Mouse (Mus musculus) retina, adult 2 months (tissue): Measurements from ENCODE around the gene Tns1.

Experiments
- DNase-seq: peaks from one replicate; pipeline ENCODE4 v3.0.0-alpha.2; 2012; ENCODE audit warnings: low read depth, low spot score

Tns1 gene

DNA sequence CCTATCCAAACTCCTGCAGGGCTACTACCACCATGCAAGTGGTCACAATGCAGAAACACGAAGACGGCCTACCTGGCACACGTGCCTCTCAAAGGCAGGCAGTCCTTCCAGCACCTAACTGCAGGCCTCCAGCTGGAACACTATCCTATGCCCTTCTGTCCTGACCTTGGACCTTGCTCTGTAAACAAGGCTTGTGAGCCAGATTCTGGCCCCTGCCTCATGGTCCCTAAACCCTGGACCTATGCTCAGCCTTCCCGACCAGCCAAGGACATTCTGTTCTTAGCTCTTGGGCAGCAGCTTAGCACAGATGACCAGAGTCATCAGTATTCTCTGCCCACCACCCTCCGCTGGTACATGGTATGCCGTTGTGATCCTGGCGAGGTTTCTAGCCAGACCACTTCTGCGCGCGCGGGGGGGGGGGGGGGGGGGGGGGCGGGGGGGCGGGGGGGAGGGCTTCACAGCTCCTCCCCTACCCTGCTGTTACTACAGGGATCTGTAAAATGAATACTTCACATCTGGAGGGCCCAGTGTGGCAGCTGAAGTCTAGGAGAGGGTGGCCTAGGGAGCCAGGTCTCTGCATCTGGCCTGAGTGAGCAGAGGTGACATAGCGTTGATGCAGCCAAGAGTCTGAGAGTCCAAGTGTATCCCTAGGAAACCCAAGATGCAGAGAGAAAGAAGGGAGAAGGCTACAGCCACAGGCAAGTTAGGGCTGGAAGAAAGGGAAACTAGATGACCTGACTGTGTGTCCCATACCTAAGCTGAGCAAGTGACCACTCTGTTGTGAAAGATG is 109.5 kb downstream of the Tns1 start:
- DNase-seq = no peak

- DNase-seq = no peak
Measured at GRCm38 (mm10) chr1:74013296-74014031, 110.8 kb downstream of the Tns1 start.

- no peak for DNase-seq
Measured at GRCm38 (mm10) chr1:74012706-74013105, 111.5 kb downstream of the Tns1 start.

DNA sequence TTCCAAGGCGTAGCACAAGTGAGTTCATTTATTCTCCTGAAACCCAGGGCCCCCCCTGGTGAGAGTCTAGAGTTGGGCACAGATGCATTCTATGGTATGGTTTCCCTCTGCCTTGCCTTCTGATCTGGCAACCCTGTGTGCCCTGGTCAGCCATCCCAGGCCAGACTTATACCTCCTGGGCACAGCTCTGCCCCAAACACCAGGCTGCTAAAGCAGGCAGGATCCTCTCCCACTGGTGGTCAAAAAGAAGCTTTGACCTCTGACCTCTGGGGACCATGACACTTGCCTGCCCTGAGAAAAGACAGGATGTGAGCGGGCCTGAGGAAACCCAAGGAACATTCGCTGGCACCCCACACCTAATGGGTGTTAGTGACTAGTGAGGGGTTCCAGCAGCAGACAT is 114.8 kb downstream of the Tns1 start:
- no peak for DNase-seq

DNA sequence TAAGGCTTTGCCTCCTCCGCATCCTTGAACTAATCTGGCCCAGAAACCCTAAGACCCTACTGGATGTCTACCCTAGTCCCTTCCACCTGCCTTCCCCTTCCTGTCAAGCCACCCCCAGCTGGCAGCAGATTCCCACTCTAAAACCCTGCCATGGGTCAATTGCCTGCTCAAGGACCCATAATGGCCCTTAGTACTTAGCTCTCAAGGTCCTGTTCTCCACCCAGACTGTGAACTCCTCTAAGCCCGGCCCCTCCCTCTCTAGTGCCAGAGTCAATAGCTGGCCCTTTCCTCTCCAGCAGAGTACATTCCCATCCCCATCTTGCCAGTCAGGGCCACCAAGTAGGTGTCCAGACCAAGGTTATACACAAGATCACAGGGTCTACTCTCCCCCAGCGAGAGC is 115.3 kb downstream of the Tns1 start:
- no peak for DNase-seq

DNA sequence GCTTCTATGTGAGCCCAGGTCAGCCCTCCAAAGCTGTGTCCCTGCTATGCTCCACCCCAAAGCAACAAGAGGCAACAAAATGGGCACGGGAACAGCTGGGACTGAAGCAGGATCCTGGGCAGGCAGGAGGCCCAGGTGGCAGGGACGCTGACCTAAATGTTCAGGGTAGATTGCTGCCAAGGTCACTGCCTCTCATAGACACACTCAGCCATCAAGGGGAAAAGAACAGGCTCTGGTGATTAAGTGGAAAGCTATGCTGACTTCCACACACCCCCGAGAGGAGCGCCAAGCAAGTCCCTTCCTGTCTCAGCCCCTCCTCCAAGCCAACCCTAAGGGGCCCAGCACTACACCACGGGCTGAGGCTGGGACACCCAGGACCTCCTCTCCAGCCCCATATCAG is 115.8 kb downstream of the Tns1 start:
- no peak for DNase-seq

GRCm38 (mm10) chr1:74007398-74008050 is 116.7 kb downstream of the Tns1 start:
- DNase-seq = no peak

DNA sequence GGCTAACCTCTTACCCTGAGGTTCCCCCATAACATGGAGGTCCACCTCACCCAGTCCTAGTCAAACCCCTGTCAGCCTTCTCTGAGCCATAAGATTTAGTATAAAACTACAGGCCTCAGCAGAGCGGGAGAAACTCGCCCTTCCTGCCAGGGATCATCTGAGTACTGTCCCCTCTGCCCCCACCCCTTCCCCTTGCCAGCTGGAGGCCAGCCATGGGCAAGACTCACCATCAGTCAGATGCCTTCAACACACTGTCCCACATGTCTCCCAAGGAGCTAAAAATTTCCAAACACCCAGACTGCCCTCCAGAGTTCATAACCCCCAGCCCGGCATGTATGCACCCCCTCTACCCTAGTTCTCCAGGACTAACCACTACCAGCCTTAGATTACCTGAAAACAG is 119.2 kb downstream of the Tns1 start:
- no peak for DNase-seq

DNA sequence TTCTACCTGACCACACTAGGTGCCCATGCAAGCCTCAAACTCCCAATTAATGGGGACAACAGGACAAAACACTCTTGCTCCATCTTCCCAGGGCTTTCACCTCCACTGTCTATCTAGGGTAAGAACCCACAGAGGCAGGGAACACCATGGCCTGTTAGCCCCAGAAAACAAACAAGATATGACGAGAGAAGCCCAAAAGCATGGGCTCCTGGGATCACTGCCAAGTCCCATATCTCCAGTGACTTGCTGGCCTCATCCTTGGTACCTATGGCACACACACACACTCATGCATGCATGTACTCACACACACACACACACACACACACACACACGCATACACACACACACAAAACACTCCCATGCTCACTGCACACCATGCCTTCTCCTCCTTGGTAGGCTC is 120.5 kb downstream of the Tns1 start:
- no peak for DNase-seq

DNA sequence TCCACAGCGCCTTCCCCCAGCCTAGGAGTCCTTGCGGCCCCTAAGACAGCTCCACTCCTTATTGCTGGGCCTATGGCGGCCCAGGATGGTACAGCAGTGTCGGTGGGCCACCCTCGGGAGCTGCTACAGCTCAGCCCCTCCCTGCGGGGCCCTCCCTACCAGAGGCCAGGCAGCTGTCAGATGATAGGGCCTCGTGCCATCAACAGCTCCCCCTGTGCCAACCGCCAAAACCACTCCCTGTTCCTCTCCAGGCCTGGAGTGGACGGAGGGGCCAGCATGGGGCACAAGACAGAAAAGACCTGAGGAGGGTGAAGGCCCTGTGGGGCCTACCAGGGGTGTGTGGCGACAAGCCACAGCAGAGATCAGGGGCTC is 122.8 kb downstream of the Tns1 start:
- DNase-seq = no peak

- DNase-seq = no peak
Measured at GRCm38 (mm10) chr1:74000810-74001448, 123.3 kb downstream of the Tns1 start.

- DNase-seq = no peak
Measured at GRCm38 (mm10) chr1:74000191-74000651, 124.0 kb downstream of the Tns1 start.

GRCm38 (mm10) chr1:73999533-73999932 is 124.7 kb downstream of the Tns1 start:
- no peak for DNase-seq

DNA sequence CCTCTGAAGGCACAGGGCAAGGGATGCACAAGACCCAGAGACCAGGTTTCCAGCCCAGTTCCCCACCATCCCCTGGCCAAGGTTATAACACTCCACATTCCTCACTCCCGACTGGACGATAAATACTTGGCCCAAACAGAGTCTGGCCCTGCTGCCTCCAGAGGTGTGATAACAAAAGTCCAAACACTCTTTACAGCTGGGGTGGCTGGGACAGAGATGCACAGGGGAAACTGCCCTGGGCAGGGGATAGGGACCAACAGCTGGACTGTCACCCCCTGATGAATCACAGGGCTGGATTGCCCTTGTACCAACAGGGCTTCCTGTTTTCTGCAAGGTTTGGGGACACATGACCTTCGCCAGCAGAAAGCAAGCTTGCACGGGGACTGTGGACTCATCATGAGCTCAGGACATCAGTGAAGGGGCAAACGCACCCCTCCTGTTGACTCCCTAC is 125.3 kb downstream of the Tns1 start:
- no peak for DNase-seq

- no peak for DNase-seq
Measured at GRCm38 (mm10) chr1:73998131-73998865, 126.0 kb downstream of the Tns1 start.

GRCm38 (mm10) chr1:73997341-73997740 is 126.9 kb downstream of the Tns1 start:
- DNase-seq = no peak

DNA sequence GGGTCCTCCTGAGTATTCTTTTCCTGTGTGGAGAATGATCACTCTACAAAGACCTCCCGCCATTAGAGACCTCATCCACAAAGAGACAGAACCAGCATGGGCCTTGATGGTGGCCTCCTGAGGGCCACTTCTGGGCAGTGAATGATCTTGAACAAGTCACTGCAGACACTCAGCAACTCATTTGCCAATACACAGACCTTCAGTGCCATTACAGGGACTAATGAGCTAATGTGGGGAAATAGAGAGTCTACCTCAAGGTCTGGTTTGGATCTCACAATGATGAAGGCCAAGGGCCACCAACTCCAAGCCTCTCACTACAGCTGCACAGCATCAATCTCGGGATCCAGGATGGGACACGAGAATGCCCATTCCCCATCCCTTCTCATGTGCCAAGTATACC is 127.6 kb downstream of the Tns1 start:
- DNase-seq = no peak

GRCm38 (mm10) chr1:73996209-73996608 is 128.0 kb downstream of the Tns1 start:
- DNase-seq = peak; percentile 8

DNA sequence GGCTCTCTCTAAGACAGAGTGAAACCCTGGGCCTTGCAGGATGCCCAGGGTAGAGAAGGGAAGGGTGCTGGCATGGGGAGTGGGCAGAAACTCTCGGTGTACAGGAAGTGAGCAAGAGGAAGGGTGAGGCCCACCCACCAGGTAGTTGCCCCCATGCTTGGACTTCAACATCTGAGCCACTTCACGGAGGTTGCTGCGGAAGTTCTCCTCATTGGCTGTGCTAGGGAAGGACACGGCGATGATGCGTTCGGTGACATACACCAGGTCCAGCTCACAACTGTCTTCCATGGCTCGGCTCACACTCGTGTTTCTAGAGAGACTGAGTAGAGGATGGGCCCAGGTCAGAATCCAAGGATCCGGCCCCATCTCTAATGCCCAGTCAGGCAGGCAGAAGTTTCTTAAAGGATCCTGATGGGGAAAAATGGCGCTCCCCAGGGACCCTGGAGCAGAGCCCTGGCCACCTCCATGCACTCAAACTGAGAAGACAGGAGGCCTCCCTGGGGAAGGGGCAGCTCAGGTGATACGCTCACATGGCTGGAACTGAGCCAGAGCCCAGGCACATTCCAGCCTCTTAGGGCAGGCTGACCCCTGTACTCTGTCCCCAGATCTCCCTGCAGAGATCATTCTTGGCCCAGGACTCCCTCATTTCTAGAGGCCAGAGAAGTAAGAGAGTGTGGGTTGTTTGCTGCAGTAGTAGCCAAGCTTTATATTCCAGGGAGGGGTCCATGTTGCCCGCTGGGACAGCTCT is 129.0 kb downstream of the Tns1 start:
- DNase-seq = no peak

- DNase-seq = no peak
Measured at GRCm38 (mm10) chr1:73993901-73994426, 130.3 kb downstream of the Tns1 start.
